In genomic region chr2:90559688-90560196, GRCm38 (mm10) we compare ENCODE assay signal across 12 mouse cellular contexts. TPM values are rescaled to one million over a fixed set of nuclear protein-coding genes. Genes with fewer than 3 reads are reported as not detected.
DNase-seq lines count a peak whose midpoint lies in the region; ATAC-seq and TF ChIP-seq lines count a peak whose summit lies in the region.
"Had no signal": no experiment of that assay in that cellular context is flagged by ENCODE, and none has a peak within 500 bp of the region (broad histone marks: within the 10 kb centered on the region; RNA-seq: fewer than 3 reads in every experiment).

No protein-coding gene starts in this region.

- no peak overlapping the region for H3K4me3 ChIP-seq in forebrain, embryonic 10.5 days
- H3K4me3 ChIP-seq in forebrain, embryonic 15.5 days: no peak overlapping the region
- H3K4me3 ChIP-seq in lung, embryonic 14.5 days (ENCODE audit: low read depth, low read length): no peak overlapping the region
- H3K4me3 ChIP-seq in lung, postnatal 0 days (ENCODE audit: low read depth, low read length): no peak overlapping the region
- H3K4me3 ChIP-seq in bone marrow, adult 2 months (replicated peaks; ENCODE audit: control insufficient read depth, low read depth, low read length): no peak overlapping the region
- H3K4me3 ChIP-seq in liver, embryonic 13.5 days (replicated peaks): peak overlapping the region; percentile 19; the same call in 1 of the 2 replicates
- H3K4me3 ChIP-seq: hindbrain, embryonic 15.5 days; kidney, embryonic 15.5 days; neural tube, embryonic 15.5 days had no signal

- H3K4me1 ChIP-seq in forebrain, embryonic 10.5 days: peaks cover 20% of the 10 kb centered on the region
- peaks cover 12% of the 10 kb centered on the region for H3K4me1 ChIP-seq in forebrain, embryonic 15.5 days
- no peaks in the 10 kb centered on the region for H3K4me1 ChIP-seq in lung, embryonic 14.5 days (ENCODE audit: insufficient read depth)
- no peaks in the 10 kb centered on the region for H3K4me1 ChIP-seq in lung, postnatal 0 days (ENCODE audit: insufficient read depth, low read depth, low read length)
- H3K4me1 ChIP-seq in bone marrow, adult 2 months (ENCODE audit: control insufficient read depth, insufficient read depth, low read length): peaks cover 16% of the 10 kb centered on the region
- peaks cover 97% of the 10 kb centered on the region for H3K4me1 ChIP-seq in liver, embryonic 13.5 days (replicated peaks)

- TF ChIP-seq POLR2A in bone marrow, adult 2 months (IDR thresholded peaks at IDR 0.05; ENCODE audit: borderline replicate concordance, control insufficient read depth, low read depth, low read length): no peak

- H3K36me3 ChIP-seq in forebrain, embryonic 10.5 days (replicated peaks): no peaks in the 10 kb centered on the region
- no peaks in the 10 kb centered on the region for H3K36me3 ChIP-seq in forebrain, embryonic 15.5 days
- H3K36me3 ChIP-seq in lung, embryonic 14.5 days (ENCODE audit: insufficient read depth): no peaks in the 10 kb centered on the region
- H3K36me3 ChIP-seq in lung, postnatal 0 days (ENCODE audit: insufficient read depth, low read length): no peaks in the 10 kb centered on the region
- no peaks in the 10 kb centered on the region for H3K36me3 ChIP-seq in liver, embryonic 13.5 days
- H3K36me3 ChIP-seq: hindbrain, embryonic 15.5 days; kidney, embryonic 15.5 days; neural tube, embryonic 15.5 days had no signal

- no peak overlapping the region for H3K4me2 ChIP-seq in forebrain, embryonic 15.5 days (replicated peaks)
- no peak overlapping the region for H3K4me2 ChIP-seq in lung, embryonic 14.5 days
- H3K4me2 ChIP-seq in lung, postnatal 0 days (replicated peaks; ENCODE audit: low read depth, low read length): no peak overlapping the region
- H3K4me2 ChIP-seq in liver, embryonic 13.5 days: peak overlapping the region; percentile 69
- H3K4me2 ChIP-seq: hindbrain, embryonic 15.5 days; kidney, embryonic 15.5 days; neural tube, embryonic 15.5 days had no signal

- no peaks in the 10 kb centered on the region for H3K27me3 ChIP-seq in forebrain, embryonic 10.5 days (ENCODE audit: poor library complexity, severe bottlenecking)
- no peaks in the 10 kb centered on the region for H3K27me3 ChIP-seq in forebrain, embryonic 15.5 days
- no peaks in the 10 kb centered on the region for H3K27me3 ChIP-seq in lung, embryonic 14.5 days (ENCODE audit: insufficient read depth, low read length)
- H3K27me3 ChIP-seq in lung, postnatal 0 days (replicated peaks; ENCODE audit: insufficient read depth, low read length): no peaks in the 10 kb centered on the region
- no peaks in the 10 kb centered on the region for H3K27me3 ChIP-seq in liver, embryonic 13.5 days
- H3K27me3 ChIP-seq: hindbrain, embryonic 15.5 days; kidney, embryonic 15.5 days; neural tube, embryonic 15.5 days had no signal

- no peaks in the 10 kb centered on the region for H3K9me3 ChIP-seq in forebrain, embryonic 10.5 days
- no peaks in the 10 kb centered on the region for H3K9me3 ChIP-seq in forebrain, embryonic 15.5 days
- no peaks in the 10 kb centered on the region for H3K9me3 ChIP-seq in lung, embryonic 14.5 days (ENCODE audit: low read depth, low read length)
- no peaks in the 10 kb centered on the region for H3K9me3 ChIP-seq in lung, postnatal 0 days (ENCODE audit: low read length)
- no peaks in the 10 kb centered on the region for H3K9me3 ChIP-seq in liver, embryonic 13.5 days (replicated peaks)
- H3K9me3 ChIP-seq: hindbrain, embryonic 15.5 days; kidney, embryonic 15.5 days; neural tube, embryonic 15.5 days had no signal

- H3K9ac ChIP-seq in forebrain, embryonic 15.5 days (replicated peaks): no peak overlapping the region
- no peak overlapping the region for H3K9ac ChIP-seq in lung, embryonic 14.5 days
- H3K9ac ChIP-seq in lung, postnatal 0 days (replicated peaks; ENCODE audit: low read depth): no peak overlapping the region
- peak overlapping the region; percentile 79 for H3K9ac ChIP-seq in liver, embryonic 13.5 days
- H3K9ac ChIP-seq: hindbrain, embryonic 15.5 days; kidney, embryonic 15.5 days; neural tube, embryonic 15.5 days had no signal

- H3K27ac ChIP-seq in forebrain, embryonic 10.5 days: peak overlapping the region; percentile 56
- no peak overlapping the region for H3K27ac ChIP-seq in forebrain, embryonic 15.5 days (replicated peaks)
- peak overlapping the region; percentile 52; the same call in 1 of the 2 replicates for H3K27ac ChIP-seq in lung, embryonic 14.5 days (ENCODE audit: low read depth)
- no peak overlapping the region for H3K27ac ChIP-seq in lung, postnatal 0 days (ENCODE audit: low read length)
- peak overlapping the region; percentile 94 for H3K27ac ChIP-seq in bone marrow, adult 2 months (ENCODE audit: control insufficient read depth, insufficient read depth, low read depth, low read length, poor library complexity)
- H3K27ac ChIP-seq in liver, embryonic 13.5 days: peak overlapping the region; percentile 100
- H3K27ac ChIP-seq: hindbrain, embryonic 15.5 days; kidney, embryonic 15.5 days; neural tube, embryonic 15.5 days had no signal

- no peak for TF ChIP-seq EP300 in lung, postnatal 0 days (IDR thresholded peaks at IDR 0.05)

- TF ChIP-seq CTCF in lung, embryonic 14.5 days (IDR thresholded peaks at IDR 0.05; ENCODE audit: low read depth): no peak
- no peak for TF ChIP-seq CTCF in lung, postnatal 0 days (IDR thresholded peaks at IDR 0.05)
- TF ChIP-seq CTCF in bone marrow, adult 2 months (IDR thresholded peaks at IDR 0.05; ENCODE audit: control insufficient read depth, insufficient read depth, low read length): no peak

- no peak for DNase-seq in forebrain, embryonic 10.5 days (ENCODE audit: extremely low spot score, low spot score)
- no peak for DNase-seq in lung, embryonic 14.5 days
- DNase-seq in lung, postnatal 0 days (ENCODE audit: low spot score): no peak
- peak; percentile 70 for DNase-seq in liver, embryonic 13.5 days
- no peak for DNase-seq in urinary bladder, postnatal 36 days (ENCODE audit: low spot score in 2 of 2)
- DNase-seq in cerebellum, postnatal 25 days: no peak
- DNase-seq: thymus, adult 2 months had no signal

- WGBS in forebrain, embryonic 10.5 days: 86% methylated on average over 12 of the region's 12 CpGs
- WGBS in forebrain, embryonic 15.5 days: 79% methylated on average over 12 of the region's 12 CpGs
- WGBS in lung, embryonic 14.5 days: 76% methylated on average over 12 of the region's 12 CpGs
- 62% methylated on average over 12 of the region's 12 CpGs for WGBS in lung, postnatal 0 days
- WGBS in bone marrow, adult 2 months: 30% methylated on average over 12 of the region's 12 CpGs
- 18% methylated on average over 12 of the region's 12 CpGs for WGBS in liver, embryonic 13.5 days (ENCODE audit: insufficient replicate concordance)

- ATAC-seq in forebrain, embryonic 15.5 days (replicated peaks): no peak; the same call in 1 of the 2 replicates
- ATAC-seq in lung, embryonic 14.5 days (ENCODE audit: insufficient read depth): no peak
- ATAC-seq in lung, postnatal 0 days: no peak
- ATAC-seq in liver, embryonic 13.5 days (ENCODE audit: low read depth): peak; percentile 66

RNA-seq across cellular contexts. Expression of gene Ptprj, which starts 20.7 kb away (rescaled TPM):
- polyA plus RNA-seq in forebrain, embryonic 10.5 days (2016; fragmentation: Nextera tagmentation; extraction: Ambion mirVana): 1.9 and 2.1 TPM in 2 replicates
- 3.3 and 3.7 TPM in 2 replicates for polyA plus RNA-seq in forebrain, embryonic 15.5 days (2015; fragmentation: Nextera tagmentation; extraction: Ambion mirVana)
- polyA plus RNA-seq in lung, embryonic 14.5 days (2014; fragmentation: Nextera tagmentation; extraction: Ambion mirVana): 4.9 and 5.4 TPM in 2 replicates
- 4.2 TPM in 2 replicates for polyA plus RNA-seq in lung, postnatal 0 days (2015; fragmentation: Nextera tagmentation; extraction: Ambion mirVana)
- polyA plus RNA-seq in bone marrow, adult 2 months (2011; ENCODE audit: insufficient read depth, insufficient read length, low replicate concordance, missing spikeins): 16.0 and 25.1 TPM in 2 replicates
- 1.7 and 1.9 TPM in 2 replicates for polyA plus RNA-seq in liver, embryonic 13.5 days (2015; fragmentation: Nextera tagmentation; extraction: Ambion mirVana)

Comparison
In these comparisons a context has a peak if more than half of its experiments do, and no peak if none do; other contexts are left out.
1. H3K27ac ChIP-seq: peak in forebrain, embryonic 10.5 days (single experiment), lung, embryonic 14.5 days (single experiment), bone marrow, adult 2 months (single experiment) and liver, embryonic 13.5 days (single experiment); none in forebrain, embryonic 15.5 days (single experiment) and lung, postnatal 0 days (single experiment).